Mouse (Mus musculus): ENCODE measurements around the gene Olfr920.

Olfr920 gene

GRCm38 (mm10) chr9:38751999-38752398, at the start of gene Olfr920:
Gene Olfr920, plus strand, starts transcription at chr9:38752299.
- DNase-seq (ENCODE audit: low read depth, low spot score): no peak

- peak; percentile 46 for DNase-seq (ENCODE audit: low read depth, low spot score)
Observed at GRCm38 (mm10) chr9:38718102-38718501, 34.0 kb upstream of the Olfr920 start, which contains the start of gene Vwa5a. Gene Vwa5a, plus strand, starts transcription at chr9:38718268.

- peak; percentile 14 for DNase-seq (ENCODE audit: low read depth, low spot score)
Observed at GRCm38 (mm10) chr9:38718927-38719441, 33.1 kb upstream of the Olfr920 start.

- no peak for DNase-seq (ENCODE audit: low read depth, low spot score)
Observed at GRCm38 (mm10) chr9:38724044-38724443, 28.1 kb upstream of the Olfr920 start.

GRCm38 (mm10) chr9:38728218-38728617, 23.9 kb upstream of the Olfr920 start:
- DNase-seq (ENCODE audit: low read depth, low spot score): no peak

GRCm38 (mm10) chr9:38741408-38741807, 10.7 kb upstream of the Olfr920 start:
- no peak for DNase-seq (ENCODE audit: low read depth, low spot score)

- no peak for DNase-seq (ENCODE audit: low read depth, low spot score)
Observed at GRCm38 (mm10) chr9:38744619-38745315, 7.3 kb upstream of the Olfr920 start.

GRCm38 (mm10) chr9:38772768-38773167, 20.7 kb downstream of the Olfr920 start, which contains the start of gene Olfr921:
Gene Olfr921, plus strand, starts transcription at chr9:38773068.
- DNase-seq (ENCODE audit: low read depth, low spot score): no peak

- DNase-seq (ENCODE audit: low read depth, low spot score): no peak
Observed at GRCm38 (mm10) chr9:38792689-38793088, 40.6 kb downstream of the Olfr920 start.

GRCm38 (mm10) chr9:38805696-38806095, 53.6 kb downstream of the Olfr920 start:
- no peak for DNase-seq (ENCODE audit: low read depth, low spot score)

Measured in CD4-positive, CD25-positive, alpha-beta regulatory T cell, adult 2 months (primary cell).